Mouse (Mus musculus) left cerebral cortex, postnatal 4 days (tissue): ENCODE results near the gene Map4k4. TPM values are rescaled to one million over a fixed set of nuclear protein-coding genes. Genes with fewer than 3 reads are reported as not detected.

Experiments used
- DNase-seq: peaks from one replicate; pipeline ENCODE4 v3.0.0-alpha.2; 2022
- intact Hi-C: fragments of 180-260 bp; cut with DNase I; formaldehyde crosslinking; loops from one replicate; pipeline ENCODE4 v1.15.1; 2025
- total RNA-seq, 2 experiments: library from RNA; stranded (reverse); gene quantifications; 2 replicates each; pipeline ENCODE4 v1.2.3; 2021

The Map4k4 gene
- total RNA-seq = 100 to 1,000 TPM; 374 to 381 TPM

- DNase-seq = peak; percentile 86
- intact Hi-C loops = loop anchor here (5.0 to 10.0 kb wide), 2 partner anchors 138 to 474 kb away; no protein-coding TSS in a partner anchor
Measured at GRCm38 (mm10) chr1:39900181-39901005, at the start of gene Map4k4. TSS of gene Map4k4 (plus strand) at chr1:39900913.

DNA sequence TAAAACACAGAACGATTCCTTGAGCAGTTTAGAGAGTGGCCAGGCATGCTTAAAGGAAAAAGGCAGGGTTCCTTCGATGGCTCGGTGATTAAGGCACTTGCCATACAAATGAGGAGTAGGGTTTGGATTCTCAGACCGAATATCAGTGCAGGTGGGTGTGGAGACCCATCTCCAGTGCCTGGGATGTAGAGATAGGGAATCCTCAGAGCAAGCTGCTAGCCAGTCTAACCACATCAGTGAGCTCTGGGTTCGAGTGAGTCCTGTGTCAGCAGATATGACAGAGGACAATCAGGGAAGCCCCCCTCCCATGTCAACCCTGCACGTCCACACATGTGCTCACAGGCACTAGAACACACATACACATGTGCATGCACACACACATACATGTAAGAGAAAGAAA lies 44.8 kb upstream of the Map4k4 start:
- intact Hi-C loops = no loop called here

DNA sequence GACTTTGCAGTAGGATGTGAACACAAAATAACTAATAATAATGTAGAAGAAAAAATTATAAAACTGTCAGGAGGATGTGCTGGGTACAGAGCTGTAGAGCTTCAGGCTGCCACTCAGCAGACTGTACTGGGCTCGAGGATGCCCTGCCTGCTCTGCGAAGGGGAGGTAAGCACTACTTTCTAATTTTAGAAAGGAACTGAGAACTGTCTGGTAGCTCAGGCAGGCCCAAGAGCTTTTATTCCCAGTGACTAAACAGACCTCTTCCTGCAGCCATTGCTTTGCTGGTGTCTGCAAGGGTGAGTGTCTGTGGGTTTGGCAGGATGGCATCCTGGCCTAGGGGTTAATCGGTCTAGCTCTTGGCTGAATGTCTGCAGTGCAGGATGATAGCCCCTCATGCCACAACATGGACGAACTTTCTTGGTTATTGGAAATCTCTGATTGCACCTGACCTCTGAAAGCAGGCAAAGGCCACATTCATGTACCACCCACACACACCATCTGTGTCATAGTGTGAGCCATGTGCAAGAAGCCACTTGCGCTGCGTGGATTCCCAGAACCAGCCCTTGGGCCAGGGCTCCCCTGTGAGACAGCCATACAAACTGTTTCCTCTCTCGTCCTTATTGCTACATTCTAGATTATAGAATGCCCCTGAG lies 43.8 kb upstream of the Map4k4 start:
- intact Hi-C loops = no loop called here
- no peak for DNase-seq

More for the DNA sequence above, 44.8 kb upstream of the Map4k4 start:
- DNase-seq = no peak

DNA sequence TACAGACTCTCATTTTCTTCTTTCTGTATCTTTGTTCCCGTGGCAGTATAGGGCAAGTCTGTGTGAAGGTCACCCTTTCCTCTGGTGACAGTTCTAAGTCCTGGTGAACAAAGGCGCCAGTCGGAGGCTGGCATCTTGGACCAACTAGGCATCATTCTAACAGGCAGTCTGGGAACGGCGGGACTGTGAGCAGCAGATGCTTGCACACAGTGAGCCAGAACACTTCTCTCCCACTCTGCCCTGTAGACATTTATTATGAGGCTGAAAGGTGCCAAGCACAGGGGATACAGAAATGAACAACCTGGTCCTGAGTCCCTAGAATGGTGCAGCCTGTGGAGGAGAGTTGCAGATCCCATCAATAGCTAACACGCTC lies 43.3 kb upstream of the Map4k4 start:
- peak; percentile 23 for DNase-seq
- intact Hi-C loops = no loop called here

DNA sequence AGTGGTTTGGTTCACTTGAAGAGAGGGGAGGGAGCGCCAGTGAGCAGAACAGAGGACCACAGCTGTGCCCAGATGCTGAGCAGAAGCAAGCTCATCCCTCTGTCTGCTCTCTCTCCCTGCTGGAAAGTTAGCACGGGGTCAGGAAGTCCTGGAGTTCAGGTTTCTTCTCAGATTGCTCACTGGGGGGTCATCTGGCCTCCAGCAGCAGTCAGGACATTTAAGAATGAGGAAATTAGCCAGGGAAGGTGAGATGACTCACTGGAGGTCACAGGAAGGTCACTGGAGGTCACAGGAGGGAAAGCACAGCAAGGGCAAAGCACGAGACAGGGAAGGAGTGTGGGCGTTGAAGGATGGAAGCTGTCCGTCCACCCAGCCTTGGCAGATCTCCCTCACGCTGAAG lies 41.5 kb upstream of the Map4k4 start:
- intact Hi-C loops = no loop called here
- no peak for DNase-seq

- intact Hi-C loops = no loop called here
- no peak for DNase-seq
Measured at GRCm38 (mm10) chr1:39866367-39867141, 34.2 kb upstream of the Map4k4 start.

- peak; percentile 19 for DNase-seq
- intact Hi-C loops = no loop called here
Measured at GRCm38 (mm10) chr1:39867142-39867525, 33.6 kb upstream of the Map4k4 start.

- peak; percentile 48 for DNase-seq
- intact Hi-C loops = no loop called here
Measured at GRCm38 (mm10) chr1:39867966-39868593, 32.6 kb upstream of the Map4k4 start.

GRCm38 (mm10) chr1:39868825-39869571 lies 31.7 kb upstream of the Map4k4 start:
- intact Hi-C loops = no loop called here

DNA sequence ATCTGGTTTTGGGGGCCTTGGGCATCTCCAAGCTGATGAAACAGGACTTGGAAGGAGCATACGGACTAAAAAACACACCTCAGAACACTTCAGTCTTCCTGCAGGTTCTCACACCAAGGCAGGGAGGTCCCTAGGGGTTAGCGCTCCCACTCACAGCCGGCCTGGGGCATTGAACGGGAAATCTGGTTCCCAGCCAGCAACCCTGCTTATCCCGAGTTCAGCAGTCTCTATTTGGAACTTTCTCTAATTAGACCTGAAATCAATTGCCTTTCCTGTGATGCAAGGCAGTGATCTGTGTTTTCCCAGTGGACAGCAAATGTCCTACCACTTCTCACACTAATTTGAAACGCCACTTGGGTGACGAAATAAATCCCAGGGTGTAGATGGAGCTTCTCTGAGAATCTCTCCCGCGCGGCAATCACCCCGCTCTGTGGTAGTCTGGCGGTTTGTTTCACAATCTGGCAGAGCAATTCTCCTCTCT lies 31.0 kb upstream of the Map4k4 start:
- intact Hi-C loops = no loop called here

More at GRCm38 (mm10) chr1:39868825-39869571, 31.7 kb upstream of the Map4k4 start:
- peak; percentile 44 for DNase-seq

GRCm38 (mm10) chr1:39877981-39878380 lies 22.7 kb upstream of the Map4k4 start:
- intact Hi-C loops = no loop called here
- no peak for DNase-seq

More for the DNA sequence above, 31.0 kb upstream of the Map4k4 start:
- peak; percentile 56 for DNase-seq

GRCm38 (mm10) chr1:39882505-39882904 lies 18.2 kb upstream of the Map4k4 start:
- intact Hi-C loops = no loop called here
- DNase-seq = no peak

- intact Hi-C loops = no loop called here
- no peak for DNase-seq
Measured at GRCm38 (mm10) chr1:39884803-39885515, 15.8 kb upstream of the Map4k4 start.

GRCm38 (mm10) chr1:39887997-39888396 lies 12.7 kb upstream of the Map4k4 start:
- DNase-seq = no peak
- intact Hi-C loops = no loop called here

- intact Hi-C loops = no loop called here
- DNase-seq = no peak
Measured at GRCm38 (mm10) chr1:39889429-39889828, 11.3 kb upstream of the Map4k4 start.

DNA sequence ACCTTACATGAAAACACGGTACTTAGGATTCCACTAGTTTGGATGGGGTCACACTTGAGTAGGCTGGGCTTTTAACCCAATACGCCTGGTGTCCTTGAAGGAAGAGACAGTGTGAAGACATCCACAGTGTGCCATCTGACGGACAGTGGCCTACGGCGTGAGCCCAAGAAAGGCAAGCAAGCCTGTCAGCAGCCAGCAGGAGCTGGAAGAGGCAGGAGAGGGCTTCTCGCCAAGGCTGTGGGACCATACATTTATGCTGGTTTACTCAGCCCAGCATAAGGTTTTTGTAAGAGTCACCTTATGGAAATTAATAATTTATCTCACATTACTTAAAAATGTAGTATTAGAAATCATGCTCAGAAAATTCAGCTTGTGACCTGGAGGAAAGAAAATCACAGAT lies 10.7 kb upstream of the Map4k4 start:
- intact Hi-C loops = no loop called here
- DNase-seq = no peak

DNA sequence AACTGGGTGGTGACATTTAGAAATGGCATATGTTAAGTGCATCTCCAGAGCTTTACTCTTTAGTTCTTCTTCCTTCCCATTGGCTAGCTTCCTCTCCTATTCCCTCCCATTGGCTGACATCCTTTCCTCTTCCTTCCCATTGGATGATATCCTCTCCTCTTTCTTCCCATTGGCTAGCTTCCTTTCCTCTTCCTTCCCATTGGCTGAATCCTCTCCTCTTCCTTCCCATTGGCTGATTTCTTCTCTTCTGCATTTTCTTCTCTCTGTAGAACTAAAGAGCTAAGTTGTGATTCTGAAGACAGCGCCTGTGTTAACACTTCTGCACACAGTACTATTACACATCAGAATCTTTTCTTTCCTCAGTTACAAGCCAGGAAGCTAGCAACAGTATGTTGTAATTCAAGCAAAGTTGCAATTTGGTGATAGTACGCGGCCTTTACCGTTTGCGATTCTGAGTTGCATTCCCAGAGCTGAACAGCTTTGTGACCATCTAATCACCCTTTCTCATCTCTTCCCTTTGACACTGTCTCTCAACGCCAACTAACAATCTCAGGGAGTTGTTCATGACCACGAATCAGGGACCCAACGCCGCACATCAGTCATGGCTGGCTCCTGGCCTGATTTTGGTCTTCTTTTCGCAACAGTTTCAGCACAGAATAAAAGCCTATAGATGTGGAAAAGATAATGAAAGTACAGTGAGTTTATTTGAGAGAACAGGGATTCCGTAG lies 7.4 kb upstream of the Map4k4 start:
- intact Hi-C loops = no loop called here
- no peak for DNase-seq

GRCm38 (mm10) chr1:39895097-39895496 lies 5.6 kb upstream of the Map4k4 start:
- no peak for DNase-seq
- intact Hi-C loops = no loop called here

DNA sequence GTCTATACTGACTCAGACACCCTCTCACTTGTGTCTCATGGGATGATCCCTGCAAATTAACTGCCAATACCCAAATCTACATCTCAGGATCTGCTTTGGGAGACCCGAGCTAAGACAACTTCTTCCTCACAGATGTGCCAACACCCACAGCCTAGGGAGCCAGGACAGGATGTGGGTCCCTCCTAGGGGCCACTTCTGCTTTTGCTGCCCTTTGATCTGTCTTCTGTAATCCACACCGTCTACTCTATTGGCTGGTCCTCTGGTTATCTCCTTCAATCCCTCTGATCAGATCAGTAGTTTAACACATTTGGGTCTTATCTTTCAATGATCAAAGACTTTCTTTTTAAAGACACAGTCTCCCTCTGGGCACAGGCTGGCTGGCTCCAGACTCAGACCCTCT lies 5.2 kb upstream of the Map4k4 start:
- intact Hi-C loops = no loop called here
- DNase-seq = no peak
